Mouse (Mus musculus) kidney, adult 18-20 months (tissue): ENCODE results near the gene Nprl2.

Experiments
- DNase-seq: peaks from one replicate; pipeline ENCODE4 v3.0.0; 2021

Nprl2 gene

GRCm38 (mm10) chr9:107534408-107535202, 7.4 kb upstream of the Nprl2 start:
- DNase-seq, result no peak

DNA sequence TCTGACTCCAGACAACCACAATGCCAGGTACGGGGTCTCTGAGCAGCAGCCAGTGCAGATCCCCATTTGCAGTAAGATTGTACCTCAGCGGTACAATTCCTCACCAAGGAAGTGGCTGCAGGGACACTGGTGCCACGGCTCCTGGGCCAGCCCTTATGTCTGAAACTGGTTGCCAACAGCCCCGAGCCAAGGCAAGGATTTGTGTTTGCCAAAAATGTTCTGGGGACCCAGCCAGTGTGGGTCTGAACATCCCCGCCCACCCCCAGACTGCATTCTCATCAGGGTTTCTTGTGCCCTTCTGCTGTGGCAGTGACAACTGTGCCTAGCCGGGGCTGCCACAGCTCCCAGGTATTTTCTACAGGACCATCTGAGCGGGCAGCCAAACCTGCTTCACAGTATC, 3.8 kb upstream of the Nprl2 start:
- DNase-seq, result no peak

- no peak for DNase-seq
Observed at GRCm38 (mm10) chr9:107538711-107539110, 3.3 kb upstream of the Nprl2 start.

- DNase-seq, result no peak
Observed at GRCm38 (mm10) chr9:107539940-107540339, 2.1 kb upstream of the Nprl2 start.

DNA sequence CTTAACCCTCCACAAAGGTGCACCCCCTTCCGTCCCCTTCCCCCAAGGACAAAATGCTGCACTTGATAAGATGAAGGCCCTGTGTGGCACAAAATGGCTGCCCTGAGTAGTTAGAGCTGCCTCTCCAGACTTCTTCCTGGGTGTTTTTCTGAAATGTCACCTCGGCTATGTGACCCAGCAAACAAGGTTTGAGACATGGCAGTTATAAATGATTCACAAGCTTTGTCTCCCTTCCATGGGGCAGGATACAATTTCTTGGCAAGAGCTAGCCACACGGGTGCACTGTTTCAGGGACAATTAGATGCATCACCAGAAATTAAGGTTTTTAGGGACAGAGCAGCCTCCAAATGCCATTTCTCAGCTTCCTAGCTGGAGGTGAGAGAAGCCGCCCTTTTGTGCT, 1.6 kb upstream of the Nprl2 start:
- DNase-seq, result no peak

DNA sequence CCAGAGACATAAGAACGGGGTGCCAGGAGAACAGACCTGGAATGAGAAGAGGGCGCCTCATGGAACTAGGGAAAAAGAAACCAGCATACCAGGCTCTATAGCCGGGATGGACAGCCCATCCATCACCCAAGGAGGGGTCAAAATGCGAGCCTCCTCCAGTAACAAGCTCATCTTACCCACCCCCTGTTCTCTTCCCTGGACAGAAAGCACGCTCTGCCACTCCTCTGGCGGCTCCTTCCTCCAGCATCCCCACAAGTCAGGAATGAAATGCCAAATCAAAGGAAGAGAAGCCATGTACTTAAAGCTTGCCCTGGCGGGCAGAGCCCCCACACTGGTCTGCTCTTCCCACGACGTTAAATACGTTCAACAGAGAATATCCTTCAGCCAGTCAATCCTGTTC, 1.0 kb upstream of the Nprl2 start:
- DNase-seq, result no peak

GRCm38 (mm10) chr9:107542352-107542686, 293 bp downstream of the Nprl2 start:
- DNase-seq, result no peak

DNA sequence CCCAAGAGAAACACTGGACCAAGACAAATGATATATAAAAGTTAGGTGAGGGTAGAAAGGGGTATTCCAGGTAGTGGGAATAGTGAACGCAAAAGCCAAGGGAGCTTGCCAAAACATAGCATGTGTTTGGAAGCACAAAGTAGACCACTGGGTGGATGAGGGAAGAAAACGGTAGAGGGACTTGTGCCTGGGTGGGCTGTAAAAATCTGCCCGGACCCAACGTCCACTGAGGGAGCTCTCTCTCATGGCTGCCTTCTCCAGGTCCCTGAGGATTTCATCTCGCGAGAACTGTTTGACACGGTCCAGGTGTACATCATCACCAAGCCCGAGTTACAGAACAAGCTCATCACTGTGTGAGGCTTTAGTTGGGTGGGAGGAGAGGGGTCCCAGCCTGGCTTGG, 695 bp downstream of the Nprl2 start:
- DNase-seq, result no peak

- no peak for DNase-seq
Observed at GRCm38 (mm10) chr9:107543299-107543698, 1.3 kb downstream of the Nprl2 start.

- DNase-seq, result no peak
Observed at GRCm38 (mm10) chr9:107544196-107544700, 2.2 kb downstream of the Nprl2 start.

- DNase-seq, result no peak
Observed at GRCm38 (mm10) chr9:107544729-107545128, 2.7 kb downstream of the Nprl2 start.

DNA sequence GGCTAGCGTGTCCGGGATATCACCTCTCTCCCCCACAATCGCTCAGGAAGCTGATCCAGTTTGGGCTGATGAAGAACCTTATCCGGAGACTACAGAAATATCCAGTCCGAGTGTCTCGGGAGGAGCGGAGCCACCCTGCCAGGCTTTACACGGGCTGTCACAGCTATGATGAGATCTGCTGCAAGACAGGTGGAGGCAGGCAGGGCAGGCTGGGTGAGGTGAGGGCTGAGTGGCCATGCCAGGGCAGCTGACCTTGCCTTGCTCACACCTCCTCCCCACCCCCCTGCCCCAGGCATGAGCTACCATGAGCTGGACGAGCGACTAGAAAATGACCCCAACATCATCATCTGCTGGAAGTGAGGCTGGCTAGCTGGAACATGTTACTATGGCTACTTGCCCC, 3.2 kb downstream of the Nprl2 start:
- no peak for DNase-seq

GRCm38 (mm10) chr9:107545602-107546001, 3.6 kb downstream of the Nprl2 start:
- DNase-seq, result peak; percentile 81

GRCm38 (mm10) chr9:107547026-107547425, 5.0 kb downstream of the Nprl2 start, which contains the start of gene Zmynd10:
Zmynd10 (plus strand) TSS chr9:107547298.
- peak; percentile 94 for DNase-seq

- DNase-seq, result no peak
Observed at GRCm38 (mm10) chr9:107547957-107548356, 5.9 kb downstream of the Nprl2 start.

DNA sequence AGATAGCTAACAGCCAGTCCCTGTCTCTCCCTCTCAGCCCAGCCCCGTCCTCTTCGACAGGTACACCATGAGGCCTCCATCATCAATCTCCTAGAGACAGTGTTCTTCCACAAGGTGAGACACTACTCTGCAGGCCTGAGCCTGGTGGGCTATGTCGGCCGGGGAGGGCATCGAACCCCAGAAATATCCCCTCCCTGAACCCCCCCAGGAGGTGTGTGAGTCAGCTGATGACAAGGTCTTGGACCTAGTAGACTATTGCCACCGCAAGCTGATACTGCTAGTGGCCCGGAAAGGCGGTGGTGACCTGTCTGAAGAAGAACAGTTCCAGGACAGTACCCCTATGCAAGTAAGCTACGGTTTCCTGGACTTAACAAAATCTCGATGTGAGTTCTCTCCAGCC, 6.8 kb downstream of the Nprl2 start:
- no peak for DNase-seq

DNA sequence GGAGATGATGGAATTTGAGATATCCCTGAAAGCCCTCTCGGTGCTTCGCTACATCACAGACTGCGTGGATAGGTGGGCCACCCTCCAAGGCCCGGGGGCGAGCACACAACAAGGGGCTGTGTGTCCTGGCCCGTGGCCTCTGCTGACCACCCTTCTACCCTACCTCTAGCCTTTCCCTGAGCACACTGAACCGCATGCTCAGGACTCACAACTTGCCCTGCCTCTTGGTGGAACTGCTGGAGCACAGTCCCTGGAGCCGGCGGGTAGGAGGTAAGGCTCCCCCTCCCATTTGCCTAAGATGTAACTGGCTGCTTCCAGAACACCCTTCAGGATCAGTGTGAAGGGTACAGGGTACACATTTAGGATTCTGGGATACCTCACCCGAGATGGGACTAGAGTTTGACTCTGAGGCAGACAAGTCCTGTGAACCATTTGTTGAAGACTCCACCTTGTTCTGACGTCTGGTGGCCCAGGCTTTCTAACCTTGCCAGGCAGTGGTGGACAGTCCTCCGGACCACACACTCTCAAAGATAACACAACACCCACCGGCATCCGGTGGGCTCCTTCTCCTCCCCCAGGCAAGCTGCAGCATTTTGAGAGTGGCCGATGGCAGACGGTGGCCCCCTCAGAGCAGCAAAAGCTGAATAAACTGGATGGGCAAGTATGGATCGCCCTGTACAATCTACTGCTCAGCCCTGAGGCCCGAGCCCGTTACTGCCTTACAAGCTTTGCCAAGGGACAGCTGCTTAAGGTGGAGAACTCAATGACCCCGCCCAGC, 7.5 kb downstream of the Nprl2 start:
- DNase-seq, result no peak

- peak; percentile 79 for DNase-seq
Observed at GRCm38 (mm10) chr9:107550491-107551116, 8.6 kb downstream of the Nprl2 start.

DNA sequence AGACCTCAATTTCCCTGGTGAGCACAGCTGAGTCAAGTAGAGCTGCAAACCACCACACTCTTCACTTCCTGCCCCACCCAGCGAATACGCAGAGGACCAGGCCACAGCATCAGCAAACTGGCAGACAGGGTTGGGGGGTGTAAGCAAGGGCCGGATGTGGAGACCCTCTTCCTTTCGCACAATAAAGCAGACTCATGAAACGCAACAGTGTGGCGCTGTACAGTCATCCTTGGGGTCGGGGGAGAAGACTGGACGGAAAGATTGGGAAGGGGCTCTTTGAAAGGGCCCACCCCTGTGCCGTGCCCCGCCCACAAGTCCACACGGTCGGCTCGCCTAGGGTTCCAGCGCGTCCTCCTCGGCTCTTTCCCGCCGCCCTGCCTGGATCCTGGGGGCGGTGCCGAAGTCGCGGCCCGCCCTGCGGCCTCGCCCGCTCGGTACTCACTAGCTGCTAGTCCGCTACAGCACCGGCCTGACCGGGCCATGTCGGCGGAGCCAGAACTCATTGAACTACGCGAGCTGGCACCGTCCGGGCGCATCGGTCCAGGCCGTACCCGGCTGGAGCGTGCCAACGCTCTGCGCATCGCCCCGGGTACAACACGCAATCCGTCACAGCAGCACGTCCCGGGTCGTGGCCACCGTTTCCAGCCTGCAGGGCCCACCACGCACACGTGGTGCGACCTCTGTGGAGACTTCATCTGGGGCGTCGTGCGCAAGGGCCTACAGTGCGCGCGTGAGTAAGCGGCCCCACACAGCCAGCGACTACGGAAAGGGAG, 9.3 kb downstream of the Nprl2 start, which contains the start of gene Rassf1:
TSS of gene Rassf1 (plus strand) at position 439 of the 773 bp plus-strand sequence.
- peak; percentile 82 for DNase-seq

DNA sequence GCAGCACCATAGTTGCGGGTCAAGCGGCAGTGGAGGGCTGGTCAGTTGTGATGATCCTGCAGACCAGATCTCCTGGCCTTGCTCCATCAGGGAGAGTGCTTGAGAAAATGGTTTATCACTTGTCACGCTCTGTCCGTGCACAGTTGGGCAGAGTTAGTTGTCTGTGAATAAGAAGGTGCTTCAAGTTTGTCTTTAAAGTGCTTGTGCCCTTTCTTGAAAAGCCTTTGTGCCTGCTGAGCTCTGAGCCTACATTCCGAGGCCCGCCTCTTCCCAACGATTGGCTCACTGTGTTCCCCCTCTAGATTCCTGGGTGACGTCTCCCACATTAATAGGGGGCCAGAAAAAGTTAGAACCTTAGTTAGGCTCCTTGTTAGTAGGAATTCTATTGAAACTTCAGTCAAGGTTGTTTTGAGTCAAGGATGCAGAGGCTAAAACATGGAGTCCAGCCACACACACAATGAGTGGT, 9.9 kb downstream of the Nprl2 start:
- no peak for DNase-seq

DNA sequence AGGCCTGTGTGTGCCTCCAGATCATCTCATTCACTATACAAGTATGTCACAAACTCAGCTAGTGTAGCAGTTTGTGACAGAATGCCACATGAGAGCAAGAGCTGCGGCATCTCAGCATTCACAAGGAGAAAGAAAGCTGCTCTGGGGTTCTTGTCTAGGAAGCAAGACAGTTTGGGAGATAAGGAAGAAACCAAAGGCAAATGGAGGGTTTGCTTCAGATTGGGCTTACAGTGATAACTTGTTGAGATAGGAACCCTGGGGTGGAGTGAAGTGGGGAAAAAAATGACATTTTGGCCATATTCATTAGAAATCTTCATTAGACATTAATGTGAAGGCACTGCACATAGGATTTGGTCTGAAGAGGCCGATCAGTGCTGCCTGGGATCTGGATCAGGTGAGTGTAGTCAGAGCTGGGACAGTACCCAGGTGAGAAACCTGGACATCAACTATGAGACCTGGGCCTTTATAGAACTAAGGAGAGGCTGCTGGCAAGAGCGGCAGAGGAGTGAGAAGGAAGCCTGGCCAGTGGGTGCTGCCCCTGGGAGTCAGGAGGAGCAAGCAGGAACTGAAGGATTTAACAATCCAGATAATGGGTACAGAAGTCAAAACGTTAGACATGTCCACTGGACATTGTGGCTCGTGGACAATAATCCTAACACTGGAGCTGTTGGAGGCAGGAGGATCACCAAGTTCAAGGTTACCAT, 10.8 kb downstream of the Nprl2 start:
- no peak for DNase-seq
